7 mouse cellular contexts compared by ENCODE assay signal in genomic region chr17:24351760-24352357, GRCm38 (mm10). TPM values are rescaled to one million over a fixed set of nuclear protein-coding genes. Genes with fewer than 3 reads are reported as not detected.
DNase-seq lines count a peak whose midpoint lies in the region; ATAC-seq lines count a peak whose summit lies in the region.

Gene Abca3 (plus strand): TSS chr17:24351950.

- H3K4me3 ChIP-seq in embryonic facial prominence, embryonic 11.5 days (ENCODE audit: low read depth, low read length) = peak within 1 kb of the TSS; percentile 71
- H3K4me3 ChIP-seq in limb, embryonic 11.5 days (ENCODE audit: low read depth, low read length) = peak within 1 kb of the TSS; percentile 56
- peak within 1 kb of the TSS; percentile 90 for H3K4me3 ChIP-seq in midbrain, embryonic 14.5 days (replicated peaks; ENCODE audit: low read depth, low read length)

- peak; percentile 94 for ATAC-seq in embryonic facial prominence, embryonic 11.5 days (replicated peaks; ENCODE audit: insufficient number of reproducible peaks, low FRiP score, low TSS enrichment, low read depth)
- peak; percentile 86 for ATAC-seq in limb, embryonic 11.5 days (ENCODE audit: insufficient number of reproducible peaks, low FRiP score, low TSS enrichment, low read depth)
- ATAC-seq in midbrain, embryonic 14.5 days (ENCODE audit: low FRiP score, low TSS enrichment) = peak; percentile 97

- no peaks in the 10 kb centered on the region for H3K36me3 ChIP-seq in embryonic facial prominence, embryonic 11.5 days (replicated peaks; ENCODE audit: control insufficient read depth, insufficient read depth, low read depth, low read length)
- no peaks in the 10 kb centered on the region for H3K36me3 ChIP-seq in limb, embryonic 11.5 days (ENCODE audit: control insufficient read depth, insufficient read depth, low read length)
- no peaks in the 10 kb centered on the region for H3K36me3 ChIP-seq in midbrain, embryonic 14.5 days (ENCODE audit: control insufficient read depth, insufficient read depth, low read length)

- H3K4me2 ChIP-seq in embryonic facial prominence, embryonic 11.5 days (ENCODE audit: low read depth, low read length) = peak within 1 kb of the TSS; percentile 96
- peak within 1 kb of the TSS; percentile 93 for H3K4me2 ChIP-seq in limb, embryonic 11.5 days (ENCODE audit: low read depth, severe bottlenecking)
- H3K4me2 ChIP-seq in midbrain, embryonic 14.5 days (ENCODE audit: low read length) = peak within 1 kb of the TSS; percentile 67

- peak within 1 kb of the TSS; percentile 71 for H3K9ac ChIP-seq in embryonic facial prominence, embryonic 11.5 days (replicated peaks; ENCODE audit: low read length)
- H3K9ac ChIP-seq in limb, embryonic 11.5 days (ENCODE audit: low read length) = peak within 1 kb of the TSS; percentile 52
- peak within 1 kb of the TSS; percentile 88 for H3K9ac ChIP-seq in midbrain, embryonic 14.5 days (replicated peaks; ENCODE audit: low read length)

- H3K27me3 ChIP-seq in embryonic facial prominence, embryonic 11.5 days (ENCODE audit: control insufficient read depth, insufficient read depth, low read length) = peaks cover 12% of the 10 kb centered on the region
- peaks cover 15% of the 10 kb centered on the region for H3K27me3 ChIP-seq in limb, embryonic 11.5 days (ENCODE audit: control insufficient read depth, insufficient read depth, low read length)
- H3K27me3 ChIP-seq in midbrain, embryonic 14.5 days (ENCODE audit: control insufficient read depth, insufficient read depth, low read length) = peaks cover 20% of the 10 kb centered on the region

- H3K4me1 ChIP-seq in embryonic facial prominence, embryonic 11.5 days (ENCODE audit: control insufficient read depth, insufficient read depth, low read length) = no peaks in the 10 kb centered on the region; the same call in 1 of the 2 replicates
- H3K4me1 ChIP-seq in limb, embryonic 11.5 days (ENCODE audit: control insufficient read depth, insufficient read depth, low read length) = 0 out of 2 replicates have a peak, but pooled peaks cover 3% of the 10 kb centered on the region
- H3K4me1 ChIP-seq in midbrain, embryonic 14.5 days (ENCODE audit: control insufficient read depth, insufficient read depth, low read length) = peaks cover 13% of the 10 kb centered on the region

- under 1% methylated on average over 51 of the region's 55 CpGs for WGBS in embryonic facial prominence, embryonic 11.5 days
- WGBS in limb, embryonic 11.5 days = under 1% methylated on average over 49 of the region's 55 CpGs
- under 1% methylated on average over 55 of the region's 55 CpGs for WGBS in midbrain, embryonic 14.5 days

- no peaks in the 10 kb centered on the region for H3K9me3 ChIP-seq in embryonic facial prominence, embryonic 11.5 days (replicated peaks; ENCODE audit: control insufficient read depth, low read length)
- H3K9me3 ChIP-seq in limb, embryonic 11.5 days (ENCODE audit: control insufficient read depth, low read length) = no peaks in the 10 kb centered on the region
- H3K9me3 ChIP-seq in midbrain, embryonic 14.5 days (ENCODE audit: control insufficient read depth, low read length) = no peaks in the 10 kb centered on the region

- DNase-seq in adrenal gland, postnatal 14 days = peak; percentile 96
- DNase-seq in embryonic facial prominence, embryonic 11.5 days (ENCODE audit: low spot score) = peak; percentile 96
- DNase-seq in heart, adult 11 months = peak; percentile 100
- DNase-seq in kidney, adult 18-20 months = peak; percentile 96
- peak; percentile 95 for DNase-seq in limb, embryonic 11.5 days (ENCODE audit: low spot score)
- peak; percentile 99 for DNase-seq in midbrain, embryonic 14.5 days
- DNase-seq in spleen, adult 18-20 months = peak; percentile 96

- H3K27ac ChIP-seq in embryonic facial prominence, embryonic 11.5 days (replicated peaks; ENCODE audit: low read depth, low read length) = no peak within 1 kb of the TSS
- no peak within 1 kb of the TSS for H3K27ac ChIP-seq in limb, embryonic 11.5 days (replicated peaks; ENCODE audit: low read depth, low read length)
- H3K27ac ChIP-seq in midbrain, embryonic 14.5 days (replicated peaks; ENCODE audit: low read depth, low read length) = peak within 1 kb of the TSS; percentile 82

RNA-seq across cellular contexts. Expression of gene Abca3, which starts in this region (rescaled TPM):
- total RNA-seq in adrenal gland, postnatal 14 days (2021) = 24.4 and 25.2 TPM in 2 replicates
- polyA plus RNA-seq in embryonic facial prominence, embryonic 11.5 days (2014; fragmentation: Nextera tagmentation; extraction: Ambion mirVana) = 5.3 and 7.7 TPM in 2 replicates
- 3.0 and 4.0 TPM in 2 replicates for polyA plus RNA-seq in limb, embryonic 11.5 days (2014; fragmentation: Nextera tagmentation; extraction: Ambion mirVana)
- polyA plus RNA-seq in midbrain, embryonic 14.5 days (2014; fragmentation: Nextera tagmentation; extraction: Ambion mirVana) = 26.2 and 31.4 TPM in 2 replicates
